Mouse (Mus musculus) brain, embryonic 14.5 days (tissue): ENCODE results near the gene Nkrf.

Experiments
- CTCF ChIP-seq: fragments of 200-500 bp; IDR thresholded peaks from 2 replicates; pipeline ENCODE4 v1.5.1; 2012; ENCODE audit warnings: inconsistent platforms, mild to moderate bottlenecking, moderate library complexity, borderline replicate concordance; ENCODE audit not compliant: insufficient read depth, insufficient read length; ENCODE audit errors: extremely low read depth
- POLR2A ChIP-seq: fragments of 200-500 bp; IDR thresholded peaks from 2 replicates; pipeline ENCODE4 v1.6.1; 2012; ENCODE audit warnings: mild to moderate bottlenecking, inconsistent platforms, borderline replicate concordance; ENCODE audit not compliant: poor library complexity, insufficient read depth, insufficient read length, severe bottlenecking; ENCODE audit errors: extremely low read depth

DNA sequence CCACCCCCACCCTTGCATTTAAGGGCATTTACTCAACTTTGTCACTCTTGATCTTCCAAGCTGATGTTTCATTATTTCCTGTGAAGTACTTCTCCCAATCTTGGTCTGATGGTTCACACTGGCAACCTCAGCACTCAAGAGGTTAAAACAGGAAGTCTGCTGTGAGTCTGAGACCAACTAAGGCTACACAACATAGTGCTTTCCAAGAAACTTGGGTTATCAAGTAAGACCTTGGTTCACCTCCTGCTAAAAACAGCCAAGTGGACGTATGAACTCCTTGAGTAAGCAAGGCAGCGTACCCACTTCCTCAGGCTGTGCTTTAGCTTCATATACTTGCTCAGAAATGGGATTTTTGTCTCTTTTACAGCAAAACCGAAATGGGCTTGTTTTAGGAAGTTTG lies 32.3 kb downstream of the Nkrf start:
- TF ChIP-seq CTCF = no peak
- TF ChIP-seq POLR2A = no peak
